Mouse (Mus musculus): ENCODE data around the gene B830017H08Rik. TPM values are rescaled to one million over a fixed set of nuclear protein-coding genes. Genes with fewer than 3 reads are reported as not detected.

Gene B830017H08Rik
- polyA plus RNA-seq, 1 experiment from 2014 or later, result 0.27 TPM

- Histone ChIP-seq H3K4me2 (peak overlapping the region; percentile 85), H3K9me3 (replicated peaks) (no peaks in the 10 kb centered on the region), H3K9ac (peak overlapping the region; percentile 75), H3K4me3 (peak overlapping the region; percentile 53), H3K36me3 (ENCODE audit: poor library complexity, severe bottlenecking) (no peaks in the 10 kb centered on the region), H3K27ac (peak overlapping the region; percentile 44; the same call in 1 of the 2 replicates), H3K4me1 (peaks cover 8% of the 10 kb centered on the region; the same call in 1 of the 2 replicates), H3K27me3 (peaks cover 52% of the 10 kb centered on the region)
- WGBS, result under 1% methylated on average over 63 of the region's 63 CpGs
- peak; percentile 91 for ATAC-seq
Observed at GRCm38 (mm10) chr16:17815411-17816402, 17.2 kb upstream of the B830017H08Rik start.

- H3K4me3 ChIP-seq, result no peak overlapping the region
- H3K9ac ChIP-seq, result no peak overlapping the region
- no peaks in the 10 kb centered on the region for H3K9me3 ChIP-seq (replicated peaks)
- no peaks in the 10 kb centered on the region for H3K36me3 ChIP-seq (ENCODE audit: poor library complexity, severe bottlenecking)
- WGBS, result 75% methylated on average over 8 of the region's 8 CpGs
- H3K4me2 ChIP-seq, result no peak overlapping the region
- H3K27me3 ChIP-seq, result peaks cover 51% of the 10 kb centered on the region
- H3K27ac ChIP-seq, result no peak overlapping the region
- H3K4me1 ChIP-seq, result peaks cover 8% of the 10 kb centered on the region; the same call in 1 of the 2 replicates
- no peak for ATAC-seq
Observed at GRCm38 (mm10) chr16:17816528-17816927, 16.4 kb upstream of the B830017H08Rik start.

DNA sequence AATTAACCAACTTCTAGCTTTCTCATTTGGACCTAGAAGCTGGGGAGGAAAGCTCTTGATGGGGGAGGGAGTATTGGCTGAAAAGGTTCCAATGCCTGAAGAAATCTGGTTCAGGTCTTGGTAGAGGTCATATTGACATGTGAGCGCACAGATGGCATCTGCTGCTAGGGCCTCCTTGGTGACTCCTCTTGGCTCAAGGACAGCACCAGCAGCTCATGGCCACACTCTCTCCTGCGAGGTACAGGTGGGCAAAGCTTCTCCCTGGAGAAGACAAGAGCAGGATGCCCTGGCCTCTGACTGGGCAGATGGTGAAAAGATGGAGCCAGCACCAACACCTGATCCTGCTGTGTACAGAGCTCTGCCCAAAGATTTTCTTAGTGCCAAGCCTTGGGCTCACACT lies 6.4 kb upstream of the B830017H08Rik start:
- Histone ChIP-seq H3K4me1 (no peaks in the 10 kb centered on the region), H3K4me3 (no peak overlapping the region), H3K27me3 (peaks cover 41% of the 10 kb centered on the region), H3K9me3 (replicated peaks) (no peaks in the 10 kb centered on the region), H3K36me3 (ENCODE audit: poor library complexity, severe bottlenecking) (no peaks in the 10 kb centered on the region), H3K27ac (no peak overlapping the region), H3K4me2 (no peak overlapping the region), H3K9ac (no peak overlapping the region)
- 80% methylated on average over 2 of the region's 2 CpGs for WGBS
- ATAC-seq, result no peak

GRCm38 (mm10) chr16:17828229-17828628 lies 4.7 kb upstream of the B830017H08Rik start:
- no peak overlapping the region for H3K4me3 ChIP-seq
- H3K27me3 ChIP-seq, result peaks cover 46% of the 10 kb centered on the region
- ATAC-seq, result no peak
- 81% methylated on average over 2 of the region's 2 CpGs for WGBS
- 0 out of 2 replicates have a peak overlapping the region, but pooled peaks have one; percentile 9 for H3K9ac ChIP-seq
- H3K4me2 ChIP-seq, result no peak overlapping the region
- H3K27ac ChIP-seq, result no peak overlapping the region
- no peaks in the 10 kb centered on the region for H3K36me3 ChIP-seq (ENCODE audit: poor library complexity, severe bottlenecking)
- no peaks in the 10 kb centered on the region for H3K9me3 ChIP-seq (replicated peaks)
- peaks cover 5% of the 10 kb centered on the region for H3K4me1 ChIP-seq

GRCm38 (mm10) chr16:17828867-17829266 lies 4.1 kb upstream of the B830017H08Rik start:
- Histone ChIP-seq H3K27ac (no peak overlapping the region), H3K9ac (no peak overlapping the region), H3K9me3 (replicated peaks) (no peaks in the 10 kb centered on the region), H3K4me3 (no peak overlapping the region), H3K4me2 (no peak overlapping the region), H3K27me3 (peaks cover 52% of the 10 kb centered on the region), H3K4me1 (peaks cover 9% of the 10 kb centered on the region), H3K36me3 (ENCODE audit: poor library complexity, severe bottlenecking) (no peaks in the 10 kb centered on the region)
- WGBS, result 41% methylated on average over 3 of the region's 3 CpGs
- no peak for ATAC-seq

- 51% methylated on average over 10 of the region's 10 CpGs for WGBS
- Histone ChIP-seq H3K4me1 (peaks cover 14% of the 10 kb centered on the region), H3K4me3 (no peak overlapping the region), H3K27me3 (peaks cover 67% of the 10 kb centered on the region), H3K4me2 (no peak overlapping the region), H3K27ac (no peak overlapping the region), H3K9me3 (replicated peaks) (no peaks in the 10 kb centered on the region), H3K36me3 (ENCODE audit: poor library complexity, severe bottlenecking) (no peaks in the 10 kb centered on the region), H3K9ac (no peak overlapping the region)
- no peak for ATAC-seq
Observed at GRCm38 (mm10) chr16:17830385-17831178, 2.3 kb upstream of the B830017H08Rik start.

DNA sequence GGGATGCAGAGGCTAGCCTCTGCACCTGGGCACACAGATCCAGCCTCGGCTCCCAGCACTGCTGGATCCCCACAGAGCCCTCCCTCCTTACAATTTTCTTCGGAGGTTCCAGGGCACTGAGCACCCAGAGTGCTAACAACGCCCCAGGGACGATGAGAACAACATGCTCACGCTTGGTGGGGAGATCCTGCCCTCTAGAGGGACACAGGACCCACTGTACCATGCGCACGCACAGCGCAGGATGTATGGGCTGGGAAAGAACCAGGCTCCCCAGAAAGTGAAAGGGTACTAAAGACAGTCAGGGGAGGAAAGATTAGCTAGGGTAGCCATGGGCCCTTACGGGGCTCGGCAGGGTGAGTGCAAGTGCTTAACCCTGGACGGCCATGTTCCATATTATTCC lies 1.1 kb upstream of the B830017H08Rik start:
- Histone ChIP-seq H3K4me3 (no peak overlapping the region), H3K36me3 (ENCODE audit: poor library complexity, severe bottlenecking) (no peaks in the 10 kb centered on the region), H3K27ac (no peak overlapping the region), H3K4me1 (peaks cover 14% of the 10 kb centered on the region), H3K9ac (no peak overlapping the region), H3K4me2 (no peak overlapping the region), H3K27me3 (peaks cover 77% of the 10 kb centered on the region), H3K9me3 (replicated peaks) (no peaks in the 10 kb centered on the region)
- no peak for ATAC-seq
- WGBS, result 10% methylated on average over 11 of the region's 11 CpGs

- H3K27me3 ChIP-seq, result peaks cover 86% of the 10 kb centered on the region
- peak; percentile 79 for ATAC-seq
Observed at GRCm38 (mm10) chr16:17833321-17833680, 380 bp downstream of the B830017H08Rik start.

DNA sequence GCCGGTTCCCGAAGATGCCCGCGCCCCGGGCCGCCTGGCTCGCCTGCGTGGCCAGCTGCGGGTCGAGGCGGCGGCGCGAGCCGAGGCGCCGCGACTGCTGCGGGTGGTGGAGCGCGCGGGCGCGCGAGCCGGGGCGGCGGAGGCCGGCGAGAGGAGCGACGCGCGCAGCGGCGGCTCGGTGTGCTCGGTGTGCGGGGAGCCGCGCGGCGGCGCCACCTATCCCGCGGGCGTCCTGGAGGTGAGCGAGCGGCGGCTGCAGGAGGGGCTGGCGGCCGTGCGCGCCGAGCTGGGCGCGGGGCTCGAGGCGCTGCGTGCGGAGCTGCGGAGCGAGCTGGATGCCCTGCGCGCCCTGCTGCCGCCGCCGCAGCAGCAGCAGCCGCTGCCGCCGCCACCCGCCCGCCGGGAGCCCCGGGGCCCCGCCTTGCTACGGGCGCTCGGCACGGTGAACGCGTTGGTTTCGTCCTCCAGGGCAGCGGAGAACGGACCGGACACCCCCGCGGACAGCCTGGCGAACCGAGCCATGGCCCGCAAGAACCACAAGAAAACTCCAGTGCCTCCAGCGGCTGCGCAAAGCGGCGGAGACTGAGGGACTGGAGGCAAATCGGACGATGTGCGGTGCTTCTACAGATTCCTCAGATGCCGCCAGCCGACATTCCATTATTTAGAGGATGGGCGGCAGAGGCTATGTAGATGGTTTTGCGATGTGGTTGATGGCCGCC lies 919 bp downstream of the B830017H08Rik start:
- Histone ChIP-seq H3K27me3 (peaks cover 86% of the 10 kb centered on the region), H3K9ac (peak overlapping the region; percentile 67), H3K4me3 (peak overlapping the region; percentile 55), H3K36me3 (ENCODE audit: poor library complexity, severe bottlenecking) (peaks cover 6% of the 10 kb centered on the region; the same call in 1 of the 2 replicates), H3K27ac (peak overlapping the region; percentile 52), H3K9me3 (replicated peaks) (no peaks in the 10 kb centered on the region), H3K4me1 (peaks cover 14% of the 10 kb centered on the region), H3K4me2 (peak overlapping the region; percentile 84)
- WGBS, result under 1% methylated on average over 36 of the region's 103 CpGs
- ATAC-seq, result peak; percentile 77

More at GRCm38 (mm10) chr16:17833321-17833680, 380 bp downstream of the B830017H08Rik start:
- under 1% methylated on average over 30 of the region's 37 CpGs for WGBS
- H3K36me3 ChIP-seq (ENCODE audit: poor library complexity, severe bottlenecking), result peaks cover under 1% of the 10 kb centered on the region; the same call in 1 of the 2 replicates
- H3K9ac ChIP-seq, result peak overlapping the region; percentile 67
- peaks cover 14% of the 10 kb centered on the region for H3K4me1 ChIP-seq
- no peaks in the 10 kb centered on the region for H3K9me3 ChIP-seq (replicated peaks)
- H3K27ac ChIP-seq, result peak overlapping the region; percentile 52
- peak overlapping the region; percentile 55 for H3K4me3 ChIP-seq
- H3K4me2 ChIP-seq, result peak overlapping the region; percentile 84

DNA sequence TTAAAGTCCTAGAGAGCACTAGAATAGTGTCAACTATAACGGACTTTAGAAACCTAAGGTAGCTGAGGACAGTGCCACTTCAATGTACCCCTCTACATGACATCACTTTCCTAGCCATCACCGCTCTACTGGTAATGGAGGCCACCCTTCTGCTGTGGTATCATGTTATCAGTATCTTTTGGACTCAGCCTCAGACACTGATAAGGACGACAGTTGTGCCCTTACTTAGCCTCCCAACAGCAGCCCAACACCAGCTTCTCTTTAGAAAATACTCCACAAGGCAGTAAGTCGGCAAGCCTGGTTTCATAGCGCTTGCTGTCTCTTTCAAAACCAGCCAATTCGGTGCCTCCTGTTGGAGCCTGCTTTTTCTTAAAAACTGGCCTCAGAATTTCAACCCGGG lies 1.6 kb downstream of the B830017H08Rik start:
- Histone ChIP-seq H3K9ac (no peak overlapping the region; the same call in 1 of the 2 replicates), H3K4me2 (peak overlapping the region; percentile 84), H3K9me3 (replicated peaks) (no peaks in the 10 kb centered on the region), H3K27me3 (peaks cover 82% of the 10 kb centered on the region), H3K27ac (no peak overlapping the region), H3K4me3 (peak overlapping the region; percentile 55), H3K4me1 (peaks cover 14% of the 10 kb centered on the region), H3K36me3 (ENCODE audit: poor library complexity, severe bottlenecking) (peaks cover 7% of the 10 kb centered on the region; the same call in 1 of the 2 replicates)
- WGBS, result 50% methylated on average over 7 of the region's 7 CpGs
- no peak for ATAC-seq

DNA sequence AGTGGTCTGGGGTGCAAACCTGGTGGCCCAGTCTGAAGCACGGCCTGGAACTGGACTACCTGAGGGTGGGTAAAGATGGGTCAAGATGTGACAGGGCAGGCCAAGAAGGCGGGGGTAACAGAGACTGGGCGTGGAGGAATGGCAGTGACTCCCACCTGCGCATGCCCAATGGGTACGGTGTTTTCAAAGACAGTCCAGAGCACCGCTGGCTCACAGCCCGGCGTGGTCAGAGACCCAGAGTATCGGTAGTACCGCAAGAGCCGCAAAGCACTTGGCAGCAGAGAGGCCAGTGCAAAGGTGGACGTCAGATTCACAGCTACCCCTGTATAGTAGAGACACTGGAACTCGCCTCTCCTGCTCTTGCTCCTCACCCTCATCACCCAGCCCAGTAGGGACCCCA lies 2.6 kb downstream of the B830017H08Rik start:
- H3K27ac ChIP-seq, result no peak overlapping the region
- no peak for ATAC-seq
- H3K9ac ChIP-seq, result no peak overlapping the region
- peaks cover 72% of the 10 kb centered on the region for H3K27me3 ChIP-seq
- peaks cover 13% of the 10 kb centered on the region for H3K36me3 ChIP-seq (ENCODE audit: poor library complexity, severe bottlenecking)
- peaks cover 14% of the 10 kb centered on the region for H3K4me1 ChIP-seq
- 49% methylated on average over 13 of the region's 13 CpGs for WGBS
- H3K9me3 ChIP-seq (replicated peaks), result no peaks in the 10 kb centered on the region
- no peak overlapping the region for H3K4me2 ChIP-seq
- no peak overlapping the region for H3K4me3 ChIP-seq
